Mouse (Mus musculus): ENCODE results near the gene Anks1. TPM values are rescaled to one million over a fixed set of nuclear protein-coding genes. Genes with fewer than 3 reads are reported as not detected.

Gene Anks1
- total RNA-seq, 2 experiments from 2014 or later = 75.5 to 79.3 TPM

- intact Hi-C loops (cut with DNase I) = no loop called here
- DNase-seq = no peak
Observed at GRCm38 (mm10) chr17:28012851-28013250, 103.7 kb downstream of the Anks1 start.

GRCm38 (mm10) chr17:28013259-28013875 lies 104.3 kb downstream of the Anks1 start:
- intact Hi-C loops (cut with DNase I) = no loop called here

GRCm38 (mm10) chr17:28014449-28014848 lies 105.3 kb downstream of the Anks1 start:
- no peak for DNase-seq
- intact Hi-C loops (cut with DNase I) = no loop called here

More at GRCm38 (mm10) chr17:28013259-28013875, 104.3 kb downstream of the Anks1 start:
- peak; percentile 67 to 72 for DNase-seq

- intact Hi-C loops (cut with DNase I) = no loop called here
- peak in 1 of 2 experiments; percentile 51 for DNase-seq
Observed at GRCm38 (mm10) chr17:28015068-28015730, 106.1 kb downstream of the Anks1 start.

- intact Hi-C loops (cut with DNase I) = no loop called here
- DNase-seq = peak; percentile 64 to 68
Observed at GRCm38 (mm10) chr17:28016056-28016797, 107.1 kb downstream of the Anks1 start.

- DNase-seq = no peak
- intact Hi-C loops (cut with DNase I) = no loop called here
Observed at GRCm38 (mm10) chr17:28018344-28018743, 109.2 kb downstream of the Anks1 start.

- intact Hi-C loops (cut with DNase I) = no loop called here
- no peak for DNase-seq
Observed at GRCm38 (mm10) chr17:28018776-28019175, 109.7 kb downstream of the Anks1 start.

GRCm38 (mm10) chr17:28019785-28020696 lies 110.9 kb downstream of the Anks1 start:
- DNase-seq = no peak
- intact Hi-C loops (cut with DNase I) = no loop called here

- peak; percentile 60 to 61 for DNase-seq
- intact Hi-C loops (cut with DNase I) = no loop called here
Observed at GRCm38 (mm10) chr17:28021911-28022310, 112.8 kb downstream of the Anks1 start.

- DNase-seq = no peak
Observed at GRCm38 (mm10) chr17:28022854-28023655, 113.9 kb downstream of the Anks1 start.

GRCm38 (mm10) chr17:28025541-28025961 lies 116.4 kb downstream of the Anks1 start:
- no peak for DNase-seq
- intact Hi-C loops (cut with DNase I) = no loop called here

More at GRCm38 (mm10) chr17:28022854-28023655, 113.9 kb downstream of the Anks1 start:
- intact Hi-C loops (cut with DNase I) = no loop called here

- DNase-seq = peak in 1 of 2 experiments; percentile 60
- intact Hi-C loops (cut with DNase I) = no loop called here
Observed at GRCm38 (mm10) chr17:28026111-28026872, 117.2 kb downstream of the Anks1 start.

- no peak for DNase-seq
- intact Hi-C loops (cut with DNase I) = no loop called here
Observed at GRCm38 (mm10) chr17:28027197-28027596, 118.1 kb downstream of the Anks1 start.

GRCm38 (mm10) chr17:28028236-28028635 lies 119.1 kb downstream of the Anks1 start:
- no peak for DNase-seq
- intact Hi-C loops (cut with DNase I) = no loop called here

- no peak for DNase-seq
- intact Hi-C loops (cut with DNase I) = no loop called here
Observed at GRCm38 (mm10) chr17:28029308-28029707, 120.2 kb downstream of the Anks1 start.

- DNase-seq = no peak
- intact Hi-C loops (cut with DNase I) = no loop called here
Observed at GRCm38 (mm10) chr17:28030446-28030845, 121.3 kb downstream of the Anks1 start.

- DNase-seq = no peak
- intact Hi-C loops (cut with DNase I) = no loop called here
Observed at GRCm38 (mm10) chr17:28031281-28031941, 122.3 kb downstream of the Anks1 start.

- intact Hi-C loops (cut with DNase I) = loop anchor here (2.0 kb wide), 1 partner anchor 25 kb away; no protein-coding TSS in a partner anchor
- DNase-seq = no peak
Observed at GRCm38 (mm10) chr17:28032219-28032618, 123.1 kb downstream of the Anks1 start.

Measured in heart, postnatal 14 days (tissue).